7 mouse cellular contexts compared by ENCODE assay signal in the genomic region with DNA sequence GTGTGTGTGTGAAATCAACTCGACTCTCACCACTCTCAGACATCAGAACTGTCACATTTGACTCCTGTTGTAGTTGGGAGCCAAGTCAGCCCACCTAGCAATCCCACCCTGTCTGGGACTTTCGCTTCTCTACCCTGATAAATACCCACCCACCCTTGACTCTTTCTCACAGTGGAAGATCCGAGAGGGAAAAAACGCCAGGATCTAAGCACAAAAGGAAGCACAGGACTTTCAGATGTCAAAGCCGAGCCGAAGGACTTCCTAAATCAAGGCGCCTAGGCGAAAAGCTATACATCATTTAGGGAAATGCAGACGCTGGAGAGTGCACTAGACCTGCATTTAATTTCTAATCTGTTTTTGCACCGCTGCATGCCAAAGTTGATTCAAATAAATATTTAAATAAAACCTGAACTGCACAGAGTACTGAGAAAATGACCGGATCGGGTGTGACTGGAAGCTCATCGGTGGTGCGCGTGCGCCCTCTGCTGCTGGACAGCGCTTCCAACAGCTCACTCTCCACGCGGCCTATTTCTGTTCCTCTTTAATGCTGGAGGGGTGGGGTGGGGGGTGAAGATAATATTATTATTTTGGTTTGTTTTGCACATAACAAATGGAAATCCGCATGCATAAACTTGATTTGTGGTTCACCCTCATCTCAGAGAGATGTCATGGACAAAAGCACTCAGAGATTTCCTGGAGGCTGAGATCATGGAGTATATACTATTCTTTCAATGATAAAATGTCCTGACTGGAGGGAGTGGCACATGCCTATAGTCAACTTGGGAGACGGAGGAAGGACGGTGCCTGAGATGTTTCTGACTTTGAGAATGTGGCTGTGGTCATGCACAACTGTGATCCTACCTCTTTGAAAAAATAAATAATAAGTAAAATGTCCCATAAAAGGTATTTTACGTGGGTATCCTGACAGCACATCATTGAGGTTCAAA. TPM values are rescaled to one million over a fixed set of nuclear protein-coding genes. Genes with fewer than 3 reads are reported as not detected.
A peak's percentile ranks its signal among the peaks of the same experiment; 100 is the strongest.
DNase-seq lines count a peak whose midpoint lies in the region; ATAC-seq and TF ChIP-seq lines count a peak whose summit lies in the region.

No protein-coding gene starts in this region.

- H3K4me2 ChIP-seq in intestine, postnatal 0 days (replicated peaks; ENCODE audit: low read depth), result peak overlapping the region; percentile 42; the same call in 1 of the 2 replicates
- H3K4me2 ChIP-seq in midbrain, embryonic 12.5 days (replicated peaks), result peak overlapping the region; percentile 43

- H3K4me3 ChIP-seq in intestine, postnatal 0 days (ENCODE audit: low read depth, low read length), result no peak overlapping the region
- no peak overlapping the region for H3K4me3 ChIP-seq in limb, embryonic 10.5 days
- H3K4me3 ChIP-seq in midbrain, embryonic 12.5 days, result 0 out of 2 replicates have a peak overlapping the region, but pooled peaks have one; percentile 12

- H3K9me3 ChIP-seq in intestine, postnatal 0 days (ENCODE audit: control insufficient read depth), result no peaks in the 10 kb centered on the region
- no peaks in the 10 kb centered on the region for H3K9me3 ChIP-seq in limb, embryonic 10.5 days (replicated peaks)
- no peaks in the 10 kb centered on the region for H3K9me3 ChIP-seq in midbrain, embryonic 12.5 days

- DNase-seq in adrenal gland, adult 8-10 months, result peak; percentile 34
- DNase-seq in embryo, embryonic 11 days, result peak; percentile 80
- DNase-seq in gastrocnemius, postnatal 36 days, result peak; percentile 60 to 64
- peak; percentile 84 for DNase-seq in limb, embryonic 10.5 days (ENCODE audit: low spot score)
- DNase-seq in skeletal muscle tissue, adult 2 months (ENCODE audit: low read depth, low spot score), result peak; percentile 21

- ATAC-seq in intestine, postnatal 0 days, result peak; percentile 47; the same call in 1 of the 2 replicates
- peak; percentile 70 for ATAC-seq in midbrain, embryonic 12.5 days (ENCODE audit: low FRiP score, low read depth)

- intact Hi-C loops in gastrocnemius, postnatal 36 days (cut with DNase I), result loop anchor here (5.0 kb wide), 1 partner anchor 37 kb away; no protein-coding TSS in a partner anchor

- H3K9ac ChIP-seq in intestine, postnatal 0 days (ENCODE audit: low read depth, low read length), result no peak overlapping the region
- no peak overlapping the region for H3K9ac ChIP-seq in midbrain, embryonic 12.5 days (replicated peaks)

- H3K27ac ChIP-seq in intestine, postnatal 0 days (ENCODE audit: low read depth, low read length), result no peak overlapping the region
- H3K27ac ChIP-seq in limb, embryonic 10.5 days, result no peak overlapping the region
- no peak overlapping the region for H3K27ac ChIP-seq in midbrain, embryonic 12.5 days (replicated peaks)

- no peaks in the 10 kb centered on the region for H3K27me3 ChIP-seq in intestine, postnatal 0 days (replicated peaks; ENCODE audit: control insufficient read depth, insufficient read depth, low read length)
- no peaks in the 10 kb centered on the region for H3K27me3 ChIP-seq in limb, embryonic 10.5 days (ENCODE audit: low read depth, poor library complexity, severe bottlenecking)
- H3K27me3 ChIP-seq in midbrain, embryonic 12.5 days, result no peaks in the 10 kb centered on the region; the same call in 1 of the 2 replicates

- TF ChIP-seq CTCF in intestine, postnatal 0 days (IDR thresholded peaks at IDR 0.05; ENCODE audit: low read depth), result peak; percentile 88

- H3K4me1 ChIP-seq in intestine, postnatal 0 days (replicated peaks; ENCODE audit: control insufficient read depth, insufficient read depth, low read length), result no peaks in the 10 kb centered on the region
- no peaks in the 10 kb centered on the region for H3K4me1 ChIP-seq in limb, embryonic 10.5 days
- 0 out of 2 replicates have a peak, but pooled peaks cover 4% of the 10 kb centered on the region for H3K4me1 ChIP-seq in midbrain, embryonic 12.5 days

- WGBS in intestine, postnatal 0 days, result 21% methylated on average over 23 of the region's 23 CpGs
- 32% methylated on average over 23 of the region's 23 CpGs for WGBS in limb, embryonic 10.5 days
- 28% methylated on average over 23 of the region's 23 CpGs for WGBS in midbrain, embryonic 12.5 days

- no peaks in the 10 kb centered on the region; the same call in 1 of the 2 replicates for H3K36me3 ChIP-seq in intestine, postnatal 0 days (ENCODE audit: control insufficient read depth, insufficient read depth)
- H3K36me3 ChIP-seq in limb, embryonic 10.5 days, result no peaks in the 10 kb centered on the region
- H3K36me3 ChIP-seq in midbrain, embryonic 12.5 days, result no peaks in the 10 kb centered on the region

RNA-seq across cellular contexts. Expression of gene Atp23, which starts 31.5 kb away (rescaled TPM):
- 1 to 10 TPM; 7.6 to 8.8 (median 8.5) TPM for total RNA-seq in adrenal gland, adult 8-10 months (2022)
- 1 to 10 TPM; 1.3 to 1.7 TPM for total RNA-seq in gastrocnemius, postnatal 36 days (2021)
- 7.7 and 8.0 TPM in 2 replicates for polyA plus RNA-seq in intestine, postnatal 0 days (2015; fragmentation: Nextera tagmentation; extraction: Ambion mirVana)
- polyA plus RNA-seq in limb, embryonic 10.5 days (2016; fragmentation: Nextera tagmentation; extraction: Ambion mirVana), result 19.3 and 23.6 TPM in 2 replicates
- polyA plus RNA-seq in midbrain, embryonic 12.5 days (2016; fragmentation: Nextera tagmentation; extraction: Ambion mirVana), result 14.4 and 15.0 TPM in 2 replicates

Comparison
In these comparisons a context has a peak if more than half of its experiments do, and no peak if none do; other contexts are left out.
1. DNase-seq: peak in every context shown above with its lines; median percentile 84 in limb, embryonic 10.5 days; 80 in embryo, embryonic 11 days; 62 in gastrocnemius, postnatal 36 days; 34 in adrenal gland, adult 8-10 months; 21 in skeletal muscle tissue, adult 2 months.